Mouse (Mus musculus): ENCODE results near the gene Kit. TPM values are rescaled to one million over a fixed set of nuclear protein-coding genes. Genes with fewer than 3 reads are reported as not detected.

Kit gene
- polyA plus RNA-seq, 1 experiment from 2014 or later = 51.3 TPM

GRCm38 (mm10) chr5:75598491-75598890, 23.8 kb downstream of the Kit start:
- Histone ChIP-seq H3K9ac (replicated peaks; ENCODE audit: low read depth, low read length) (no peak overlapping the region), H3K27ac (ENCODE audit: low read depth, low read length) (no peak overlapping the region), H3K36me3 (ENCODE audit: control insufficient read depth, insufficient read depth, low read length) (no peaks in the 10 kb centered on the region), H3K4me2 (ENCODE audit: low read depth, low read length) (no peak overlapping the region), H3K4me1 (ENCODE audit: control insufficient read depth, insufficient read depth, low read length) (no peaks in the 10 kb centered on the region; the same call in 1 of the 2 replicates), H3K9me3 (ENCODE audit: control insufficient read depth, low read length) (no peaks in the 10 kb centered on the region), H3K27me3 (ENCODE audit: control insufficient read depth, insufficient read depth, low read length) (no peaks in the 10 kb centered on the region), H3K4me3 (ENCODE audit: low read depth, low read length) (no peak overlapping the region)
- no peak for ATAC-seq (ENCODE audit: low read depth)
- 90% methylated on average over 13 of the region's 13 CpGs for WGBS

- H3K4me3 ChIP-seq (ENCODE audit: low read depth, low read length) = no peak overlapping the region
- H3K9ac ChIP-seq (replicated peaks; ENCODE audit: low read depth, low read length) = no peak overlapping the region
- no peak overlapping the region for H3K4me2 ChIP-seq (ENCODE audit: low read depth, low read length)
- no peaks in the 10 kb centered on the region for H3K36me3 ChIP-seq (ENCODE audit: control insufficient read depth, insufficient read depth, low read length)
- no peak for ATAC-seq (ENCODE audit: low read depth)
- H3K4me1 ChIP-seq (ENCODE audit: control insufficient read depth, insufficient read depth, low read length) = 0 out of 2 replicates have a peak, but pooled peaks cover 5% of the 10 kb centered on the region
- H3K9me3 ChIP-seq (ENCODE audit: control insufficient read depth, low read length) = no peaks in the 10 kb centered on the region
- WGBS = 44% methylated on average over 6 of the region's 6 CpGs
- H3K27ac ChIP-seq (ENCODE audit: low read depth, low read length) = no peak overlapping the region
- H3K27me3 ChIP-seq (ENCODE audit: control insufficient read depth, insufficient read depth, low read length) = no peaks in the 10 kb centered on the region
Observed at GRCm38 (mm10) chr5:75599991-75600390, 25.3 kb downstream of the Kit start.

GRCm38 (mm10) chr5:75604238-75604637, 29.5 kb downstream of the Kit start:
- H3K4me2 ChIP-seq (ENCODE audit: low read depth, low read length) = no peak overlapping the region
- 39% methylated on average over 9 of the region's 9 CpGs for WGBS
- H3K27me3 ChIP-seq (ENCODE audit: control insufficient read depth, insufficient read depth, low read length) = no peaks in the 10 kb centered on the region
- H3K36me3 ChIP-seq (ENCODE audit: control insufficient read depth, insufficient read depth, low read length) = no peaks in the 10 kb centered on the region
- H3K9ac ChIP-seq (replicated peaks; ENCODE audit: low read depth, low read length) = no peak overlapping the region
- no peak overlapping the region for H3K4me3 ChIP-seq (ENCODE audit: low read depth, low read length)
- H3K9me3 ChIP-seq (ENCODE audit: control insufficient read depth, low read length) = no peaks in the 10 kb centered on the region
- 0 out of 2 replicates have a peak, but pooled peaks cover 5% of the 10 kb centered on the region for H3K4me1 ChIP-seq (ENCODE audit: control insufficient read depth, insufficient read depth, low read length)
- ATAC-seq (ENCODE audit: low read depth) = no peak
- H3K27ac ChIP-seq (ENCODE audit: low read depth, low read length) = no peak overlapping the region

- no peak for ATAC-seq (ENCODE audit: low read depth)
- Histone ChIP-seq H3K4me2 (ENCODE audit: low read depth, low read length) (no peak overlapping the region), H3K4me3 (ENCODE audit: low read depth, low read length) (no peak overlapping the region), H3K27me3 (ENCODE audit: control insufficient read depth, insufficient read depth, low read length) (no peaks in the 10 kb centered on the region), H3K4me1 (ENCODE audit: control insufficient read depth, insufficient read depth, low read length) (0 out of 2 replicates have a peak, but pooled peaks cover 5% of the 10 kb centered on the region), H3K27ac (ENCODE audit: low read depth, low read length) (no peak overlapping the region), H3K9me3 (ENCODE audit: control insufficient read depth, low read length) (no peaks in the 10 kb centered on the region), H3K9ac (replicated peaks; ENCODE audit: low read depth, low read length) (no peak overlapping the region), H3K36me3 (ENCODE audit: control insufficient read depth, insufficient read depth, low read length) (no peaks in the 10 kb centered on the region)
- WGBS = 78% methylated on average over 14 of the region's 14 CpGs
Observed at GRCm38 (mm10) chr5:75606898-75607297, 32.2 kb downstream of the Kit start.

GRCm38 (mm10) chr5:75607971-75608370, 33.3 kb downstream of the Kit start:
- ATAC-seq (ENCODE audit: low read depth) = no peak
- no peaks in the 10 kb centered on the region for H3K36me3 ChIP-seq (ENCODE audit: control insufficient read depth, insufficient read depth, low read length)
- H3K9ac ChIP-seq (replicated peaks; ENCODE audit: low read depth, low read length) = no peak overlapping the region
- no peak overlapping the region for H3K4me3 ChIP-seq (ENCODE audit: low read depth, low read length)
- no peaks in the 10 kb centered on the region for H3K9me3 ChIP-seq (ENCODE audit: control insufficient read depth, low read length)
- no peak overlapping the region for H3K27ac ChIP-seq (ENCODE audit: low read depth, low read length)
- H3K4me2 ChIP-seq (ENCODE audit: low read depth, low read length) = no peak overlapping the region
- H3K4me1 ChIP-seq (ENCODE audit: control insufficient read depth, insufficient read depth, low read length) = 0 out of 2 replicates have a peak, but pooled peaks cover 5% of the 10 kb centered on the region
- H3K27me3 ChIP-seq (ENCODE audit: control insufficient read depth, insufficient read depth, low read length) = no peaks in the 10 kb centered on the region
- 82% methylated on average over 12 of the region's 12 CpGs for WGBS

GRCm38 (mm10) chr5:75612380-75612779, 37.7 kb downstream of the Kit start:
- no peak overlapping the region for H3K4me2 ChIP-seq (ENCODE audit: low read depth, low read length)
- H3K4me1 ChIP-seq (ENCODE audit: control insufficient read depth, insufficient read depth, low read length) = no peaks in the 10 kb centered on the region
- H3K27ac ChIP-seq (ENCODE audit: low read depth, low read length) = no peak overlapping the region
- H3K9ac ChIP-seq (replicated peaks; ENCODE audit: low read depth, low read length) = no peak overlapping the region
- no peaks in the 10 kb centered on the region for H3K27me3 ChIP-seq (ENCODE audit: control insufficient read depth, insufficient read depth, low read length)
- no peaks in the 10 kb centered on the region for H3K9me3 ChIP-seq (ENCODE audit: control insufficient read depth, low read length)
- no peak overlapping the region for H3K4me3 ChIP-seq (ENCODE audit: low read depth, low read length)
- 14% methylated on average over 1 of the region's 1 CpGs for WGBS
- peak; percentile 49; the same call in 1 of the 2 replicates for ATAC-seq (ENCODE audit: low read depth)
- no peaks in the 10 kb centered on the region for H3K36me3 ChIP-seq (ENCODE audit: control insufficient read depth, insufficient read depth, low read length)

- Histone ChIP-seq H3K4me2 (ENCODE audit: low read depth, low read length) (no peak overlapping the region), H3K36me3 (ENCODE audit: control insufficient read depth, insufficient read depth, low read length) (no peaks in the 10 kb centered on the region), H3K4me1 (ENCODE audit: control insufficient read depth, insufficient read depth, low read length) (no peaks in the 10 kb centered on the region), H3K27me3 (ENCODE audit: control insufficient read depth, insufficient read depth, low read length) (no peaks in the 10 kb centered on the region), H3K27ac (ENCODE audit: low read depth, low read length) (no peak overlapping the region), H3K4me3 (ENCODE audit: low read depth, low read length) (no peak overlapping the region), H3K9ac (replicated peaks; ENCODE audit: low read depth, low read length) (no peak overlapping the region), H3K9me3 (ENCODE audit: control insufficient read depth, low read length) (no peaks in the 10 kb centered on the region)
- WGBS = 86% methylated on average over 4 of the region's 4 CpGs
- ATAC-seq (ENCODE audit: low read depth) = no peak
Observed at GRCm38 (mm10) chr5:75612926-75613325, 38.2 kb downstream of the Kit start.

- Histone ChIP-seq H3K4me2 (ENCODE audit: low read depth, low read length) (no peak overlapping the region), H3K4me1 (ENCODE audit: control insufficient read depth, insufficient read depth, low read length) (no peaks in the 10 kb centered on the region), H3K9ac (replicated peaks; ENCODE audit: low read depth, low read length) (no peak overlapping the region), H3K4me3 (ENCODE audit: low read depth, low read length) (no peak overlapping the region), H3K9me3 (ENCODE audit: control insufficient read depth, low read length) (no peaks in the 10 kb centered on the region), H3K36me3 (ENCODE audit: control insufficient read depth, insufficient read depth, low read length) (no peaks in the 10 kb centered on the region), H3K27ac (ENCODE audit: low read depth, low read length) (no peak overlapping the region), H3K27me3 (ENCODE audit: control insufficient read depth, insufficient read depth, low read length) (no peaks in the 10 kb centered on the region)
- 70% methylated on average over 11 of the region's 11 CpGs for WGBS
- ATAC-seq (ENCODE audit: low read depth) = no peak
Observed at GRCm38 (mm10) chr5:75615000-75615571, 40.4 kb downstream of the Kit start.

- 93% methylated on average over 8 of the region's 8 CpGs for WGBS
- Histone ChIP-seq H3K9ac (replicated peaks; ENCODE audit: low read depth, low read length) (no peak overlapping the region), H3K9me3 (ENCODE audit: control insufficient read depth, low read length) (no peaks in the 10 kb centered on the region), H3K4me1 (ENCODE audit: control insufficient read depth, insufficient read depth, low read length) (no peaks in the 10 kb centered on the region), H3K4me3 (ENCODE audit: low read depth, low read length) (no peak overlapping the region), H3K36me3 (ENCODE audit: control insufficient read depth, insufficient read depth, low read length) (no peaks in the 10 kb centered on the region), H3K27me3 (ENCODE audit: control insufficient read depth, insufficient read depth, low read length) (no peaks in the 10 kb centered on the region), H3K27ac (ENCODE audit: low read depth, low read length) (no peak overlapping the region), H3K4me2 (ENCODE audit: low read depth, low read length) (no peak overlapping the region)
- no peak for ATAC-seq (ENCODE audit: low read depth)
Observed at GRCm38 (mm10) chr5:75615624-75616023, 40.9 kb downstream of the Kit start.
